Mouse (Mus musculus) right cerebral cortex, adult 2 months (tissue): Measurements from ENCODE around the gene Slc29a1.

Experiments
- DNase-seq, 2 experiments: peaks; one replicate each; pipeline ENCODE4 v3.0.0; 2021 to 2022; ENCODE audit warnings: low spot score in 2 of 2

Slc29a1 gene

GRCm38 (mm10) chr17:45572103-45573086 lies 27.0 kb downstream of the Slc29a1 start:
- DNase-seq = peak; percentile 68 to 75

- DNase-seq = no peak
These were observed 29.4 kb downstream of the Slc29a1 start for GRCm38 (mm10) chr17:45569999-45570398.

GRCm38 (mm10) chr17:45568990-45569389 lies 30.4 kb downstream of the Slc29a1 start:
- DNase-seq = no peak

- no peak for DNase-seq
These were observed 32.2 kb downstream of the Slc29a1 start for GRCm38 (mm10) chr17:45567162-45567601.

- no peak for DNase-seq
These were observed 32.8 kb downstream of the Slc29a1 start for GRCm38 (mm10) chr17:45566360-45567161.

GRCm38 (mm10) chr17:45566031-45566359 lies 33.4 kb downstream of the Slc29a1 start:
- DNase-seq = no peak

GRCm38 (mm10) chr17:45565103-45565502 lies 34.3 kb downstream of the Slc29a1 start:
- DNase-seq = no peak

- no peak for DNase-seq
These were observed 34.8 kb downstream of the Slc29a1 start for GRCm38 (mm10) chr17:45564531-45565084.

GRCm38 (mm10) chr17:45563655-45564530 lies 35.5 kb downstream of the Slc29a1 start, which contains the start of gene Slc35b2:
Slc35b2 (plus strand) TSS chr17:45563874.
- peak; percentile 88 to 95 for DNase-seq

GRCm38 (mm10) chr17:45563216-45563615 lies 36.2 kb downstream of the Slc29a1 start:
- DNase-seq = no peak

- DNase-seq = no peak
These were observed 39.5 kb downstream of the Slc29a1 start for GRCm38 (mm10) chr17:45559732-45560525.

GRCm38 (mm10) chr17:45557998-45558862 lies 41.2 kb downstream of the Slc29a1 start:
- no peak for DNase-seq

GRCm38 (mm10) chr17:45557246-45557824 lies 42.1 kb downstream of the Slc29a1 start:
- no peak for DNase-seq

GRCm38 (mm10) chr17:45556514-45557245 lies 42.7 kb downstream of the Slc29a1 start:
- no peak for DNase-seq

GRCm38 (mm10) chr17:45556107-45556489 lies 43.3 kb downstream of the Slc29a1 start:
- DNase-seq = no peak

- DNase-seq = peak; percentile 88 to 93
These were observed 43.8 kb downstream of the Slc29a1 start, which contains the start of gene Nfkbie for GRCm38 (mm10) chr17:45555452-45556106. Nfkbie (plus strand) TSS chr17:45555703.

- DNase-seq = no peak
These were observed 45.0 kb downstream of the Slc29a1 start for GRCm38 (mm10) chr17:45554420-45554819.

- no peak for DNase-seq
These were observed 46.3 kb downstream of the Slc29a1 start for GRCm38 (mm10) chr17:45553065-45553464.
